Mouse (Mus musculus) B cell, adult 2 months (primary cell): Measurements from ENCODE around the gene Bsg.

ENCODE experiments used
- DNase-seq, 2 experiments: peaks; one replicate each; pipeline ENCODE4 v3.0.0; 2022

Bsg gene

DNA sequence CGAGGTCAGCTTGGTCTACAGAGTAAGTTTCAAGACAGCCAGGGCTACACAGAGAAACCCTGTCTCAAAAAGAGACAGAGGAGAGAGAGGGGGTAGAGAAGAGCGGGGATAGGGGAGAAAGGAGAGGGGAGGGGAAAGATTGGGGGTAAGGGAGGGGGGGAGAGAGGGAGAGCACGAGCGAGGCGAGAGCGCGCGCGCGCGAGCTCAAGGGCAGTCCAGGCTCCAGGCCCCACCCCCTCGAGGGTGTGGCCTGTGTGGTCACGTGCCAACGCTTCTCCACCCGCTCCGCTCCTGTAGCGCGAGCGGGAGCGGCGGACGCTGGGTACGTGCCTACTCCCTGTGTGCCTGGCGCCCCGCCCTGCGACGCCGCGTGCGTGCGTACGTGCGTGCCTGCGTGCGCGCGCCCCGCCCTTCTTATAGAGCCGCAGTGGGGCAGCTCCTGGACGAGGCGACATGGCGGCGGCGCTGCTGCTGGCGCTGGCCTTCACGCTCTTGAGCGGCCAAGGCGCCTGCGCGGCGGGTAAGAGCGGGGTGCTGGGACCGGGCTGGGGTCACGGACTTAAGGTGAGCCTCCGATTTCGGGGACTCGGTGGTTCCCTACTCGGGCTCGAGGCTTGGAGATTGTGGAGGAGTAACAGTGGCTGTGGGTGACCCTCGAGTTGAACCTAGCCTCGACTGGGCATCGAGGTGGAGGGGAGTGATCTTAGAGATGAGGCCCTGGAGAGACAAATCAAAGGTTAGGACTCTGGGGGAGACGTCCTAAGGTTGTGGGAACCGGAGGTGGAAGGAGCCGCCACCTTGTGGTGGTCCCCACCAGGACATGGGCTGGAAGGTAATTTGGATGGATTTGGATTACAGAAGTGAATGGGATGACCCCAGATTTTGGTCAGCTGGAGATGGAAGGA, at the start of gene Bsg:
Gene Bsg, plus strand, starts transcription at position 427 of the 905 bp plus-strand sequence.
- peak; percentile 99 for DNase-seq

DNA sequence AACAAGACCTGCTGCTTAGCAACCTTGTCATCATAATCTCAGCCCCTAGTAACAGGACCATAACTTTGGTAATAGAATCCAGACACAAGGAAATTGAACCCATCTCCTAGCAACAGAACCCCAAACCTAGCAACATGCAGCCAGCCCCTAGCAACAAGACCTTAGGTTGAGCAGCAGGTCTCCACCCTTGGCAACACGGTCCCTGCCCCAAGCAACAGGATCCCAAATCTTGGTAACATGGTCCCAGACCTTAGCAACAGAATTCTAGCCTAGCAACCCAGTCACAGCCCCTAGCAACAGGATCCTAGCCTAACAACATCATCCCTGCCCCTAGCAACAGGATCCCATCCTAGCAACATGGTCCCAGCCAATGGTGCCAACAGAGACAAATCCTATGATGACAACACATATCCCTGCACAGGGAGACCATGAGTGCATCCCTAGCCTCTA, 49.3 kb upstream of the Bsg start:
- DNase-seq = no peak

DNA sequence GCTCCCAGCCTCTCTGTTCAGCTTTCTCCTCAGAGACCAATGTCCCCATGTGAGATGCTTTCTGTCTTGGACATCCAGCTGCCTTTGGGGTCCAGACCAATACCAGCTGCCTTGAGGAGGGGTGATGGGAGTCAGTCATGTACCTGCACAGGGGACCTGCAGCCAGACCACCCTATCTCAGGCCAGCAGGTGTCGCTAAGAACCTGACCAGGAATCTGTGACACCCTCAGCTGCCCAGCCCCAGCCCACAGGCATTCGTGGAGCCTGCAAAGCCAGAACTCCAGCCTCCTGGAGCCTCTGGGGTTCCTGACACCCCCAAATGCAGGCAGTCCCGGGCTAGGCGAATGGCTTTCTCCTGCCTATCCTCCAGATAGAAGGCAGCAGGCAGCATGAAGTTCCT, 45.5 kb upstream of the Bsg start:
- peak; percentile 24 to 33 for DNase-seq

DNA sequence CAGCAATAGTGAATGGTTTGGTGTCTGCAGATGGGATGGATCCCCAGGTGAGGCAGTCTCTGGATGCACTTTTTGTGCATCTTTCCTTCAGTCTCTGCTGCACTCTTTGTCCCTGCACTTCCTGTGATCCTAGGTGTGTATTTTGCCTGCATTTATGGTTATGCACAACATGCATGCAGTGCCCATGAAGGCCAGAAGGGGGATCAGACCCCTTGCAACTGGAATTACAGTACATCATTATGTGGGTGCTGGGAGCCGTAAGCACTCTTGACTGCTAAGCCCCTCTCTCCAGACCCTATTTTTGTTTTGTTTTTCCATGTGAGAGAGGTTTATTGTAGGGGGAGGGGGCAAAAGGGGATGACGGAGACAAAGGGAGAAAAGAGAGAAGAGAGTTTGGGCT, 44.0 kb upstream of the Bsg start:
- peak; percentile 32 to 36 for DNase-seq

DNA sequence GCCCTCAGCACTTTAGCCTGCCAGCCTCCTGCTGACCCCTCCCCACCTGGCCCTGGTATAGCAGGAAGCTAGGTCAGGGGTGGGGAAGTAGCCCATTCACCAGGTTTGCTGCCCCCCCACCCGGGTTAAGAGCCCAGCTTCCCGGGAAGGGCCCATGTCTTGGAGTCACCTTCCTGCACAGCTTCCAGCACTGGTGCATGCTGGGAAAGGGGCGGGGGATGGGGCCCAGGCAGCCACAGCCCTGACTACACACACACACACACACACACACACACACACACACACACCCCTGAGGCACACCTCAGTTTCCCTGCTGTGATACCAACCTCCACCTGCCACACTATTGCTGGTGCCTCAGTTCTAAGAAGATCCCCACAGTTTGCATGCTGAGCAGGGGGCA, 42.4 kb upstream of the Bsg start:
- no peak for DNase-seq

DNA sequence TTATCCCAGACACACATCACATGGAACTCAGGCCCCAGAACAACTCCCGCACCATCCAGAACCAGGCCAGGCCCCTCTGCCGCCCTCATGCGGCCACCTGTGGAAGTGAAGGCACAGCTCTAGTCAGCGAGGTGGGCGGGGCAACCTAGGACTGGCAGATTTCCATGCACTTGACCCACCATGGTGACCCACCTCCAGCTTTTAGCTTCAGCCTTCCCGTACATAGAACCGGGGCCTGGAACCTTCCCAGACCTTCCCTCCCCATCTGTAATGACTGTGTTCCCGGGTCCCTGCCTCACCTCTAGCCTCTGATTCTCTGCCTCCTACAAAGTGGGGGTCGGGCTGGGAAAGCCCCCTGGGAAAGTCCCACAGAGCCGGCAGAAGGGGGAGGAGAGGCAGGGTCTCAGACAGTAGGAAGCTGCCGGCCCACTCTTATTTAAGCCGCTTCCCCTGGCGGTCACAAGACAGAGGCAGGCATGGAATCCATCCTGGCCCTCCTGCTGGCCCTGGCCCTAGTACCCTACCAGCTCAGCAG, 40.1 kb upstream of the Bsg start, which contains the start of gene Madcam1:
Gene Madcam1, plus strand, starts transcription at position 429 of the 535 bp plus-strand sequence.
- DNase-seq = peak; percentile 84 to 85

DNA sequence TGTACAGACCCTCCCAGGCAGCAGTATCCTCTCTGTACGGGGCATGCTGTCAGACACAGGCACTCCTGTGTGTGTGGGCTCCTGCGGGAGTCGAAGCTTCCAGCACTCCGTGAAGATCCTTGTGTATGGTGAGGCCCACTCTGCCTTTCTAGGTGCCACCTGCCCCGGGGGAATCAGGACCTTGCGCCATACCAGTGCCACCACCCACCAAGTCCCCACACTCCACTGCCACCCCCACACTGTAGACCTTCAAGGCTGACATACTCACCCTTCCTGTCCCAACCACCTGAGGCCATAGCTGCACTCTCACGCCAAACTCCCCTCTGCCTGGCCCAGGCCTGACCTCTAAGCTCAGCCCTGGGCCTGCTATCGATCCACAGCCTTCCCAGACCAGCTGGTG, 39.2 kb upstream of the Bsg start:
- no peak for DNase-seq

DNA sequence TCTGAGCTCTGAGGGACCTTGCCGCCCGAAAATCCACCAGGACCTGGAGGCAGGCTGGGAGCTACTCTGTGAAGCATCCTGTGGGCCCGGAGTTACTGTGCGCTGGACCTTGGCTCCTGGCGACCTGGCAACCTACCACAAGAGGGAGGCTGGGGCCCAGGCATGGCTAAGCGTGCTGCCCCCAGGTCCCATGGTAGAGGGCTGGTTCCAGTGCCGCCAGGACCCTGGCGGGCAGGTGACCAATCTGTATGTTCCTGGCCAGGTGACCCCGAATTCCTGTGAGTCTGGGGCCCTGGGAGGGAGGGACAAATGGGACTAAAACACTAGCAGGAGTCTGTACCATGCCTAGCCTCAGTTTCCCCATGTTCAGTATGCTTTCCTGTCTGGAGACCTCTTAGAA, 37.8 kb upstream of the Bsg start:
- no peak for DNase-seq

DNA sequence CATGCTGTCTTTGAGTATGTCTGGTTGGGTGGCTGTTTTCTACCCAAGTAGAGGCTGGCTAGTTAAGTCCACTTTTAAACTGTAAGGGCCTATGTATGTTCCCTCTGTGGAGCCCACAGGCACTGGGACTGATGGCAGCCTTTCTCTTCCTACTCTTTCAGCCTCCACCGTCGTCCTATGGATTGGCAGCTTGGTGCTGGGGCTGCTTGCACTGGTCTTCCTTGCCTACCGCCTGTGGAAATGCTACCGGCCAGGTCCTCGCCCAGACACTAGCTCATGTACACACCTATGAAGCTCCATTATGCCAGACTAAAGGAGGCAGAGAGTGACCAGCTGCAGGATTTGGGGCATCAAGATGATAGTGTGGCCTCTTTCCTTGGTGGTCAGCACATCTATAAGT, 36.2 kb upstream of the Bsg start:
- DNase-seq = no peak

DNA sequence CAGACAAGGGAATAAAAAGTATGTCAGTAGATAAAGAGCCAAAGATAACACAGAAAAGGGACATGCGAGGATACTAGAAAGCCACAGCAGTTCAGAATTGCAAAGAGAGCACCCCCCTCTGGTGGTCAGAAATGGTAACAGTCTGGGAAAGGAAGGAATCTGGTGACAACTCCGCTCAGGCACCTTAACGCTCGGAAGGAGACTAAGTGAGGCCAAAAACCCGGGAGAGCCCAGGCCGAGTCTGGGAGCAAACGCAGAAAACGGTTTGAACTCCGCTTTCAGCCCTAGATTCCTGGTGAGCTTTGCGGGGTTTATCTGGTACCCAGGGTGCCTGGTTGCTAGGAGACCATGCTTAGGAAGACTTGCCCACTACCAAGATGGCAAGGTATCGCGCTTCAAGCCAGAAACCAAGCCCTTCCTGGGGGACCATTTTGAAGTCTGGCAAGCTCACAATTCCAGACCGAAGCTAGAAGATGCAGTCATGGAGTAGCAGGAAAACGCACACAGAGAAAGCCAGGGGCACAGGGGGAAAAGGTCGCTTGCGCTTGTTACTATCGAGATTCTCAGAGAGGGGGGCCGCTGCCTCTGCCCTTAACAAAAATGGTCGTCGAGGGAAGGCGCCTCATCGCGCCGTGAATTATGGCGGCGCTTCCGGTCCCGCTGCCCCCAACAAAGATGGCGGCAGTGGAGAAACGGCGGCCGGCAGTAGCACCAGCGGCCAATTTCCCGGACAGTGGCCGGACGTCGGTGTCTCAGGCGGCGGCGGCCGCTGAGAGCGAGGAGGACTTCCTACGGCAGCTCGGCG, 35.3 kb upstream of the Bsg start, which contains the start of gene Tpgs1:
Gene Tpgs1, plus strand, starts transcription at position 599 of the 805 bp plus-strand sequence.
- DNase-seq = peak; percentile 90 to 91

DNA sequence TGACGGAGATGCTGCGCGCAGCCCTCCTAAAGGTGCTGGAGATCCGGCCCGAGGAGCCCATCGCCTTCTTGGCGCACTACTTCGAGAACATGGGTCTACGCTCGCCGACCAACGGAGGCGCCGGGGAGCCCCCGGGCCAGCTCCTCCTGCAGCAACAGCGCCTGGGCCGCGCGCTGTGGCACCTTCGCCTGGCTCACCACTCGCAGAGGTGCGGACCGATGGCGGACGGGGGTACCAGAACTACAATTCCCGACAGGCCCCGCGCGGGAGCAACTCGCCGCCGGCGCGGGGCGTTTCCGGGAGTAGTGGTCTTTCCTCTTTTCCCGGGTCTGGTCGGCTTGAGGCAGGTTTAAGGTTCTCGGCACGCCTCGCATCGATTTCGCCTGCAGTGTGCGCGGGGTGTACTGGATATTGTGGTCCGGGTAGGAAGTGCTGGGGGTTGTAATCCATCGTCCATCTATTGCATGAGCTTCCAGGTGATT, 34.7 kb upstream of the Bsg start:
- DNase-seq = peak; percentile 68 to 76

DNA sequence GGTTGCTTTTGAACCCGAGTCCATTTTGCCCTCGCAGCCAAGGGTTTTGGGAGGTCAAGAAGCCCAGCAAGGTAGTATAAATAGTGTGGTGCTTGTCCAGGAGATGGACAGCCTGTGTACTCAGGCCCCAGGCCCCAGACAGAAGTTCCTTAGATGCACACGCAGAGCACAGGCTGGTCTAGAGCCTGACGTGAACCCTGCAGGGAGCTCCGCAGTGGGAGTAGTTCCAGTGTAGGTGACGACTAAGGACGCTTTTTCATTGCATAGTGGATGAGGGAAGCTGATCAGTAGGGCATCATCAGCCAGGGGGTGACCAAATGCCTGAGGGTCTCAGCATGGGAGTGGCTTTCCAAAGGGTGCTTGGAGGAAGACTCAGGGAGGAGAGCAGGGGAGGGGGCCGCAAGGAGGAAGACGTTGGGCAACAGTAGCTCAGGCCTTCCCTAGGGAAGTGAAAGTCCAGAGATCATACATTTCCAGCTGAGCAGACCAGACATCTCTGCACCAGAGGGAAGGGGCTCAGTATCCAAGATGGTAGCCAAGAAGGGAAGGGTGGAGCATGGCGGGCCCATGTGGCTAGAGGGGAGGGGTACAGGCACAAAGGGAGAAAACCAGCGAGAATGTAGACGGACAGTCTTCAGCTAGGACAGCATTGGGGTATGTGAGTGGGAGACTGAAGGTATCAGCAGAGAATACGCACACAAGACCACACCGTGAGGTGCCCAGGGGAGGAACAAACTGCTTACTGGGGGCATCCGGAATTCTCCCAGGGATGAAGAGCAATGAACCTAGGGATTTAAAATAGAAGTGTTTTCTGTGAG, 34.0 kb upstream of the Bsg start:
- DNase-seq = no peak

DNA sequence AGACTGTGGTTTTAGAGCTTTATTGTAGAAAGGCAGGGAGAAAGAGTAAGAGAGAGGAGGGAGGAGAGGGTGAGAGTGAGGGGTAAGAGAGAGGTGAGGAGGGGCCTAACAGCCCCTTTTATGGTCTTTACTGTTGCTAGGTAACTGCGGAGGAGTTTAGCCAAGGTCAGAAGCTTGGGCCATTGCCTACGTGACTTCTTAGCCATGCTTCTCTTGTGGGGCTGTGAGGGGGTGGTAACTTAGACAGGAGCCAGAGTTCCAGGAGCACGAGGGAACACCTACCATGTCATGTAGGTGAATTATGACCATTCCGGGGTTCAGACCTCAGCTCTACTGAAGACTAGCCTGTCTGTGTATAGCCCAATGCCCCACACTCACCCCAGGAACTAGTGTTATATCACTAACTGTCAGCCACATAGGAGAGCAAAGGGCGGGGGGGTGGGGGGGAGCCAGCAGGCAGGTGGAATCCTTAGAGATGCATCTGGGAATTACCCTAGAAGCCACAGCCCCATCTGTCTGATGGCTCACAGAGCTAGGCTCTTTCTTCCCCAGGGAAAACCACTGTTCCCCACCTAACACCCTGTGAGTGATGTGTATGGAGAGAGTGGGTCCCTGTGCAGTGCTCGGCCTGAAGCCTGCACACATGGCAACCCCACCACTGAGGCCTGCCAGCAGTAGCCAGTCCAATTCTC, 32.7 kb upstream of the Bsg start:
- no peak for DNase-seq

DNA sequence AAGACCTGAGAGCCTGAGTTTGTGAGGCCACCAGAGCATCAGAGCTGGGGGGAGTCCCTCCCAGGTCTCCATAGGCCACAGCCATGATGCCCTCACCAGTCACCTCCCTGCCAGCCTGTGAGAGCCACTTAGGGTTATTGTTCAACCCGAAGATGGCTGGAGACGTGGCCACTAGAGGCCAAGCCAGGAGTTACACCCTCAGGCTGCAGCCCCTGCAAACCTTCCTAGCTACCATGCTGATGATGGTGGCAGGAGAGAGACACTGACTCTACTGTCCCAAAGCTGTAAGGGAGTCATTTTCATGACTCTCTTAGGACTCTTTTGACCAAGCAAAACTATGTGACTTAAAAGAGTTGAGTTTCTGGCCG, 32.2 kb upstream of the Bsg start:
- DNase-seq = no peak

DNA sequence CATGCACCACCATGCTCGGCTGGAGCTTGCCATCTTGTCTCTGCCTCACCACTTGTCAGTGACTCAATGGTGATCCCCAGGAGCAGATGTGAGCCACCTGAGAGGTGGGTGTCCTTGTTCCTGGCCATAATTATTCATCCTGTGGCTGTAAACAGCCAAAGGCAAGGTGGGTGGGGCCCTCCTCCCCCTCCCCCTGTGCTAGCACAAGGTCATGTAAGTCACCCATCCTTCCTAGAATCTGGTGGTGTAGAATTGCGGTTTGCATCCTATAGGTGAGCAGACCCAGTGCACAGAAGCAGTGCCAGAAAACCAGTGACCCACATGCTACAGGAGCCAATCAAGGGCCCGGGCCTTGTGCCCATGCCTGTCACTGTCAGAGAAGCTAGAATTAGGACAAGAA, 31.2 kb upstream of the Bsg start:
- DNase-seq = no peak

DNA sequence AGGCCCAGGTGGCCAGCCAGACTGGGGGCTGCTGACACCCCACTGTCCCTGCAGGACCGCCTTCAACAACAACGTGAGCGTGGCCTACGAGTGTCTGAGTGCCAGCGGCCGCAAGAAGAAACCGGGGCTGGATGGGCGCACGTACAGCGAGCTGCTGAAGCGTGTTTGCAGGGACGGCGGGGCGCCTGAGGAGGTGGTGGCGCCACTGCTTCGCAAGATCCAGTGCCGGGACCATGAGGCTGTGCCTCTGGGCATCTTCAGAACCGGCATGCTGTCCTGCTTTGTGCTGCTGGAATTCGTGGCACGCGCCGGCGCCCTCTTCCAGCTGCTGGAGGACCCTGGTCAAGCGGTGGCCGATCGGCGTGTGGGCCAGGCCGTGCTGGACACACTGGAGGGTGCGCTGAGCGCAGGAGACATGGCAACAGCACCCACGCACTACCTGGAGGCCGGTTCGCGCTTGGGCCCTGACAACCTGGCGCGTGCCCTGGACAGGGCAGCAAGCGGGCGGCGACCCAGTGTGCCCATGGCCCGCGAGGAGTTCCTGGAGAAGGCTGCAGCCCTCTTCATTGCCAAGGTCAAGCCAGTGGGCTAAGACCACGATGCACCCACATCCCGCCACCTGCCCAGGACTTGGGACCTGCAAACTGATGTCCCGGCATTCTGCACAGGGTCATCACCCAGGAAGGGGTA, 28.8 kb upstream of the Bsg start:
- DNase-seq = no peak

DNA sequence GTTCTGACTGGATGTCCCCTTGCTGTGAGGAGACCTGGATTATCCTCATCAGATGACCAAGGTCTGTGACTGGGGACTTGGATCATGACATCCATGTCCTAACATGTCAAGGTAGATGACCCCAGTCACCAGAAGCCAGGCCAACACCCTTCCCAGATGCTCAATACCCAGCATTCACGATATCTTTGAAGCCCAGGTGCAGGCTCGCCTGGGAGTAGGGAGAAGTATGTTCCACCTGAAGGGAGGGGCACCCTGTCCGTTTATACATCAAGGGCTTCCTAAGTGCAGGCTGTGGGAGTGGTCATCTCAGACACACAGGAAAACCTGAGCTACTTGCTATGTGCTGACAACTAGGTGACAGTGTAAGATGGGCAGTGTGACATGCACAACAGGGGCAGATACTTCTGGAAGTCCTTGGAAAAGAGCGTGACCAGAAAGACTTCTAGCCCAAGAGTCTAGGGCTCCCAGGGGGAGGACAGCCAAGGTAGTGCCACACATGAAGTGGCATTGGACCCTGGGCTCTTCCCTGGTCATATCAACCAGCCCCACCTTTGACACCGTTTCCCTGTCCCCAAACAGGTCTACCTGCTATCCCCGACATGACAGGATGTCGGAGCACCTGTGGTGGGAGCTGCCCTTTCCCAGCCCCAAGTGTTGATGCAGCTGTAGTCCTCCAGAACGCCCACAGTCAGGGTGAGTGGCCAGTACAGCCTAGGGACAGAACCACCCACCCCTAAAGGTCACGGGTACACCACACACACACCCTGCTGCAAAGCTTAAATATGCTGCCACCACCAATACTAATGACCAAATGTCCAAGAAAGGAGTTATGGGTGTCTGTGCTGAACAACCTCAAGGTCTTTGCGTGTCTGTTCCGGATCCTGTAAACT, 23.4 kb upstream of the Bsg start:
- DNase-seq = no peak

DNA sequence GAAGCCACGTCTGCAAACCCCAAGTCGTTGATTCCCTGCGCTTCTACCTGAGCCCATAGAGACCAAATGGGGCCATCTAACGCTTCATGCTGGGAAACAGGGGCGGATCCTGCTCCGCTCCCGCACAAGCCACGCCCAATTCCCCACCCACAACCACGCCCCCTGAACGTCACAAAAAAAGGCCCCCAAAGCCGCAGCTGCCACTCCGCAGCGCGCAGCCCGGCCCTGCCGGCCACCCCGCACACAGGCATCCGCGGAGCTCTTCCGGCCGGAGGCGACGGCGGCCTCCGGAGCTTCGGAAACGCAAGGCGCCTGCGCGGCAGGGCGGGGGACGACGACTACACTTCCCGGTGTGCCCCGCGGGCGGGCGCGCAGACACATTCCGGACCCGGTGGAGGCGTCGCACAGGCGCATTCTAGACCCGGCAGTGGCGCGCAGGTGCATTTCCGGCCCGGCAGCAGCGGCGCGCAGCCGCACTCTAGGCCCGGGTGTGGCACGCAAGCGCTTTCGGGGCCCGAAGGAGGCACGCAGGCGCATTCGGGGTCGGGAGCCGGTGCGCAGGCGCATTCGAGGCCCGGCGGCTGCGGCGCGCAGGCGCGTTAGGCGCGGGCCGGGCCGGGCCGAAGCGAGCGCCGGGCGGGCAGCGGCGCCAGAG, 22.6 kb upstream of the Bsg start, which contains the start of gene Cdc34:
Gene Cdc34, plus strand, starts transcription at position 605 of the 655 bp plus-strand sequence.
- DNase-seq = peak; percentile 99

DNA sequence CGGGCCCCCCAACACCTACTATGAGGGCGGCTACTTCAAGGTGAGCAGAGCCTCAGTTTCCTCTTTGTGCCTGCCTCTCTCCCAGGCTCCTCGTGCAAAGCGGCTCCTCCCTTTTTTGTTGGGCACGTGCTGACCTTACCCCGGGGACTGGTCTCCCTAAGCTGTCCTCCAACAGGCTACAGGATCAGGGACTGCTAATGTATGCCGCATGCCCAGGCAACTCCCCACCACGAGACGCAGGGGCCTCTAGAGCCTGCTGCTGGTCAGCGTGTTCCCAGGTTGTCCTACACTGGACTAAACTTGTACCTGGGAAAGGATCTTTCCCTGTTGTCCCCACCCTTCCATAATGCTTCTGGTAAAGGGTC, 21.8 kb upstream of the Bsg start:
- peak; percentile 31 to 33 for DNase-seq
